In genomic region chr10:79788386-79789158, GRCm38 (mm10) we compare ENCODE assay signal across 8 mouse cellular contexts. TPM values are rescaled to one million over a fixed set of nuclear protein-coding genes. Genes with fewer than 3 reads are reported as not detected.
DNase-seq lines count a peak whose midpoint lies in the region; ATAC-seq and TF ChIP-seq lines count a peak whose summit lies in the region.

No protein-coding gene starts in this region.

- H3ac ChIP-seq in C2C12 (ENCODE audit: control insufficient read depth, insufficient read length, low read depth): no peak overlapping the region

- WGBS in heart, embryonic 10.5 days: 30% methylated on average over 7 of the region's 7 CpGs

- peaks cover 6% of the 10 kb centered on the region; the same call in 1 of the 2 replicates for H3K4me1 ChIP-seq in heart, embryonic 10.5 days

- H3K79me2 ChIP-seq in C2C12 (ENCODE audit: control insufficient read depth, insufficient read depth): peaks cover under 1% of the 10 kb centered on the region

- H3K27me3 ChIP-seq in heart, embryonic 10.5 days (ENCODE audit: insufficient read depth, poor library complexity, severe bottlenecking): peaks cover 17% of the 10 kb centered on the region
- no peaks in the 10 kb centered on the region for H3K27me3 ChIP-seq in C2C12 (ENCODE audit: control insufficient read depth, insufficient read depth, insufficient read length)

- no peaks in the 10 kb centered on the region for H3K79me3 ChIP-seq in C2C12 (ENCODE audit: low read depth)

- peak; percentile 67 to 93 for DNase-seq in heart, adult 18-20 months
- no peak for DNase-seq in heart, embryonic 10.5 days (ENCODE audit: low spot score)
- DNase-seq in adrenal gland, postnatal 25 days: peak; percentile 76
- peak; percentile 86 for DNase-seq in kidney, postnatal 14 days
- DNase-seq in lung, postnatal 36 days: peak; percentile 93
- DNase-seq in spleen, postnatal 14 days (ENCODE audit: low spot score in 2 of 2): peak; percentile 56 to 74

- no peaks in the 10 kb centered on the region for H3K9me3 ChIP-seq in heart, embryonic 10.5 days

- no peak overlapping the region for H3K4me3 ChIP-seq in heart, embryonic 10.5 days
- no peak overlapping the region for H3K4me3 ChIP-seq in C2C12 (ENCODE audit: insufficient read depth, poor library complexity, severe bottlenecking)

- ATAC-seq in erythroblast, adult 5-6 weeks (replicated peaks; ENCODE audit: low FRiP score, poor library complexity, severe bottlenecking): peak; percentile 59

- H3K36me3 ChIP-seq in heart, embryonic 10.5 days: no peaks in the 10 kb centered on the region
- no peaks in the 10 kb centered on the region for H3K36me3 ChIP-seq in C2C12 (ENCODE audit: control insufficient read depth, insufficient read depth)

- TF ChIP-seq CTCF in C2C12 (IDR thresholded peaks at IDR 0.05; ENCODE audit: control insufficient read depth, insufficient read depth, insufficient read length): peak; percentile 42

- no peak overlapping the region for H3K27ac ChIP-seq in heart, embryonic 10.5 days

TF ChIP-seq in C2C12, 6 proteins besides CTCF, POLR2A, EP300 and RAD21:
- TF ChIP-seq FOSL1 (IDR thresholded peaks at IDR 0.05; ENCODE audit: insufficient read depth, low read length, poor library complexity, severe bottlenecking) (no peak), MAX (IDR thresholded peaks at IDR 0.05) (peak; percentile 12)

RNA-seq across cellular contexts. Expression of gene Prss57, which starts 2.2 kb away (rescaled TPM):
- total RNA-seq in heart, adult 18-20 months (2021): not detected
- polyA plus RNA-seq in heart, embryonic 10.5 days (2016; fragmentation: Nextera tagmentation; extraction: Ambion mirVana): not detected in 2 replicates
- not detected for polyA plus RNA-seq in C2C12 (2012; fragmentation: generic; extraction: Trizol)
- not detected in 2 replicates for total RNA-seq in adrenal gland, postnatal 25 days (2021)
- total RNA-seq in erythroblast, adult 5-6 weeks (2015; ENCODE audit: low replicate concordance): 30.5 and 45.0 TPM in 2 replicates
- 6.8 and 14.3 TPM in 2 replicates for total RNA-seq in erythroblast, adult 5-6 weeks (2017; ENCODE audit: low replicate concordance)

RNA-seq across cellular contexts. Expression of gene Palm, which starts 4.8 kb away (rescaled TPM):
- total RNA-seq in heart, adult 18-20 months (2021): 10 to 100 TPM; 44.3 to 45.7 TPM
- polyA plus RNA-seq in heart, embryonic 10.5 days (2016; fragmentation: Nextera tagmentation; extraction: Ambion mirVana): 80.7 and 83.1 TPM in 2 replicates
- polyA plus RNA-seq in C2C12 (2012; fragmentation: generic; extraction: Trizol): 39.9 TPM
- 57.1 and 99.3 TPM in 2 replicates for total RNA-seq in adrenal gland, postnatal 25 days (2021)
- total RNA-seq in erythroblast, adult 5-6 weeks (2015; ENCODE audit: low replicate concordance): 9.4 and 12.5 TPM in 2 replicates
- total RNA-seq in erythroblast, adult 5-6 weeks (2017; ENCODE audit: low replicate concordance): 4.5 and 10.0 TPM in 2 replicates

RNA-seq across cellular contexts. Expression of gene Fstl3, which starts 11.5 kb away (rescaled TPM):
- 1 to 10 TPM; 3.5 to 4.5 TPM for total RNA-seq in heart, adult 18-20 months (2021)
- 7.9 and 8.0 TPM in 2 replicates for polyA plus RNA-seq in heart, embryonic 10.5 days (2016; fragmentation: Nextera tagmentation; extraction: Ambion mirVana)
- 12.1 TPM for polyA plus RNA-seq in C2C12 (2012; fragmentation: generic; extraction: Trizol)
- 8.5 and 10.6 TPM in 2 replicates for total RNA-seq in adrenal gland, postnatal 25 days (2021)
- 1.7 and 5.8 TPM in 2 replicates for total RNA-seq in erythroblast, adult 5-6 weeks (2015; ENCODE audit: low replicate concordance)
- not detected in 2 replicates for total RNA-seq in erythroblast, adult 5-6 weeks (2017; ENCODE audit: low replicate concordance)

RNA-seq across cellular contexts. Expression of gene Rnf126, which starts 21.8 kb away (rescaled TPM):
- total RNA-seq in heart, adult 18-20 months (2021): 10 to 100 TPM; 22.0 to 23.1 TPM
- polyA plus RNA-seq in heart, embryonic 10.5 days (2016; fragmentation: Nextera tagmentation; extraction: Ambion mirVana): 84.4 and 113 TPM in 2 replicates
- polyA plus RNA-seq in C2C12 (2012; fragmentation: generic; extraction: Trizol): 116 TPM
- total RNA-seq in adrenal gland, postnatal 25 days (2021): 59.5 and 63.8 TPM in 2 replicates
- total RNA-seq in erythroblast, adult 5-6 weeks (2015; ENCODE audit: low replicate concordance): 11.3 and 12.1 TPM in 2 replicates
- total RNA-seq in erythroblast, adult 5-6 weeks (2017; ENCODE audit: low replicate concordance): 2.6 and 10.7 TPM in 2 replicates

RNA-seq across cellular contexts. Expression of gene Misp, which starts 32.2 kb away (rescaled TPM):
- under 1 TPM; 0.42 to 0.67 TPM for total RNA-seq in heart, adult 18-20 months (2021)
- 0.21 and 0.82 TPM in 2 replicates for polyA plus RNA-seq in heart, embryonic 10.5 days (2016; fragmentation: Nextera tagmentation; extraction: Ambion mirVana)
- not detected for polyA plus RNA-seq in C2C12 (2012; fragmentation: generic; extraction: Trizol)
- total RNA-seq in adrenal gland, postnatal 25 days (2021): 0.64 and 1.00 TPM in 2 replicates
- total RNA-seq in erythroblast, adult 5-6 weeks (2015; ENCODE audit: low replicate concordance): not detected in 2 replicates
- total RNA-seq in erythroblast, adult 5-6 weeks (2017; ENCODE audit: low replicate concordance): not detected in 2 replicates
